Mouse (Mus musculus) lung, adult 2 months (tissue): ENCODE measurements around the gene Cxcl15. TPM values are rescaled to one million over a fixed set of nuclear protein-coding genes. Genes with fewer than 3 reads are reported as not detected.
"Not testable (repeated sequence)": the region's sequence is repeated elsewhere in the genome, so short reads cannot be mapped to it uniquely, and the experiment has no call there.

Experiments
- DNase-seq: peaks from one replicate; pipeline ENCODE4 v3.0.0; 2022
- H3K4me1 ChIP-seq: fragments of 200-500 bp; 2 replicates; pipeline ENCODE4 v1.6.1; 2011; ENCODE audit warnings: low read length; ENCODE audit not compliant: control insufficient read depth, insufficient read depth
- H3K4me3 ChIP-seq: fragments of 200-500 bp; replicated peaks from 2 replicates; pipeline ENCODE3; 2011; ENCODE audit warnings: low read depth, mild to moderate bottlenecking, control low read depth, low read length; ENCODE audit errors: extremely low read depth
- CTCF ChIP-seq: fragments of 200-500 bp; IDR thresholded peaks from 2 replicates; pipeline ENCODE4 v1.5.1; 2011; ENCODE audit warnings: mild to moderate bottlenecking, low read length, control low read depth; ENCODE audit not compliant: insufficient read depth
- POLR2A ChIP-seq: fragments of 200-500 bp; IDR thresholded peaks from 2 replicates; pipeline ENCODE4 v1.6.1; 2011; ENCODE audit warnings: low read depth, mild to moderate bottlenecking, control low read depth, low read length, borderline replicate concordance; ENCODE audit errors: extremely low read depth
- WGBS: fragments of 180-500 bp; shearing (Covaris S2); methylation state at CpG from one replicate; pipeline ENCODE4 v1.1.7; 2018; 5-methylcytosine and 5-hydroxymethylcytosine counted together
- polyA plus RNA-seq: library from polyadenylated mRNA; depleted of rRNA; stranded (reverse); fragments of >200 nt; gene quantifications from 2 replicates; pipeline ENCODE4 v1.2.3, GENCODE M21; 2012

Cxcl15 gene
- polyA plus RNA-seq, 1 experiment, result 423 TPM

GRCm38 (mm10) chr5:90789306-90790073, 4.8 kb upstream of the Cxcl15 start:
- peaks cover 2% of the 10 kb centered on the region; the same call in 1 of the 2 replicates for H3K4me1 ChIP-seq
- H3K4me3 ChIP-seq, result no peak overlapping the region
- 35% methylated on average over 11 of the region's 11 CpGs for WGBS
- TF ChIP-seq CTCF, result no peak
- no peak for TF ChIP-seq POLR2A
- DNase-seq, result peak; percentile 23

GRCm38 (mm10) chr5:90790074-90790502, 4.2 kb upstream of the Cxcl15 start:
- no peak overlapping the region for H3K4me3 ChIP-seq
- TF ChIP-seq CTCF, result no peak
- no peak for TF ChIP-seq POLR2A
- WGBS, result 26% methylated on average over 8 of the region's 8 CpGs
- DNase-seq, result peak; percentile 54
- peaks cover 2% of the 10 kb centered on the region; the same call in 1 of the 2 replicates for H3K4me1 ChIP-seq

- not testable (repeated sequence) for DNase-seq, H3K4me1 ChIP-seq, H3K4me3 ChIP-seq
- WGBS, result 64% methylated on average over 2 of the region's 2 CpGs
Measured at GRCm38 (mm10) chr5:90795392-90795791, 1.1 kb downstream of the Cxcl15 start.

GRCm38 (mm10) chr5:90804574-90804973, 10.2 kb downstream of the Cxcl15 start:
- H3K4me1 ChIP-seq, result no peaks in the 10 kb centered on the region
- DNase-seq, result no peak
- no peak for TF ChIP-seq CTCF
- no peak; the same call in 1 of the 2 replicates for TF ChIP-seq POLR2A
- no peak overlapping the region for H3K4me3 ChIP-seq

- Histone ChIP-seq H3K4me3 (no peak overlapping the region), H3K4me1 (no peaks in the 10 kb centered on the region)
- no peak for DNase-seq
- TF ChIP-seq CTCF, result no peak
- no peak for TF ChIP-seq POLR2A
Measured at GRCm38 (mm10) chr5:90806050-90806449, 11.7 kb downstream of the Cxcl15 start.

- Histone ChIP-seq H3K4me1 (no peaks in the 10 kb centered on the region), H3K4me3 (no peak overlapping the region)
- TF ChIP-seq CTCF, result no peak
- no peak for TF ChIP-seq POLR2A
- WGBS, result 66% methylated on average over 3 of the region's 3 CpGs
- no peak for DNase-seq
Measured at GRCm38 (mm10) chr5:90807176-90807950, 13.0 kb downstream of the Cxcl15 start.

GRCm38 (mm10) chr5:90819756-90820155, 25.4 kb downstream of the Cxcl15 start:
- TF ChIP-seq POLR2A (no peak), CTCF (no peak)
- H3K4me1 ChIP-seq, result no peaks in the 10 kb centered on the region
- no peak for DNase-seq
- no peak overlapping the region for H3K4me3 ChIP-seq

GRCm38 (mm10) chr5:90832145-90832767, 37.9 kb downstream of the Cxcl15 start:
- Histone ChIP-seq H3K4me3 (peak overlapping the region; percentile 5), H3K4me1 (peaks cover 5% of the 10 kb centered on the region)
- DNase-seq, result peak; percentile 17
- TF ChIP-seq CTCF, result no peak
- no peak for TF ChIP-seq POLR2A
- WGBS, result 31% methylated on average over 11 of the region's 11 CpGs

GRCm38 (mm10) chr5:90832768-90833388, 38.5 kb downstream of the Cxcl15 start:
- H3K4me3 ChIP-seq, result no peak overlapping the region
- TF ChIP-seq CTCF (no peak), POLR2A (no peak)
- H3K4me1 ChIP-seq, result peaks cover 5% of the 10 kb centered on the region
- WGBS, result 71% methylated on average over 8 of the region's 8 CpGs
- peak; percentile 13 for DNase-seq
